Mouse (Mus musculus): Measurements from ENCODE around the gene Myom3. TPM values are rescaled to one million over a fixed set of nuclear protein-coding genes. Genes with fewer than 3 reads are reported as not detected.

Gene Myom3
- total RNA-seq, 2 experiments from 2014 or later: 0.77 to 0.84 TPM

GRCm38 (mm10) chr4:135851942-135852341 is 92.4 kb downstream of the Myom3 start:
- DNase-seq: no peak
- intact Hi-C loops (cut with DNase I): no loop called here

GRCm38 (mm10) chr4:135853987-135854546 is 94.6 kb downstream of the Myom3 start:
- intact Hi-C loops (cut with DNase I): no loop called here
- no peak for DNase-seq

- intact Hi-C loops (cut with DNase I): no loop called here
- no peak for DNase-seq
Observed at GRCm38 (mm10) chr4:135854630-135855029, 95.1 kb downstream of the Myom3 start.

GRCm38 (mm10) chr4:135855080-135855479 is 95.6 kb downstream of the Myom3 start:
- no peak for DNase-seq
- intact Hi-C loops (cut with DNase I): no loop called here

- intact Hi-C loops (cut with DNase I): loop anchor here (1.0 kb wide), 1 partner anchor 18 kb away; the partner anchor contains the start of gene Pnrc2
- peak; percentile 96 to 97 for DNase-seq
Observed at GRCm38 (mm10) chr4:135855536-135856222, 96.2 kb downstream of the Myom3 start, which contains the start of gene Srsf10. TSS of gene Srsf10 (plus strand) at chr4:135855747.

- peak; percentile 74 to 82 for DNase-seq
- intact Hi-C loops (cut with DNase I): loop anchor here (1.0 kb wide), 1 partner anchor 17 kb away; the partner anchor contains the start of gene Pnrc2
Observed at GRCm38 (mm10) chr4:135856223-135857091, 96.9 kb downstream of the Myom3 start.

GRCm38 (mm10) chr4:135857597-135858186 is 98.2 kb downstream of the Myom3 start:
- DNase-seq: no peak
- intact Hi-C loops (cut with DNase I): no loop called here

Other genes starting within 250 kb of the Myom3 start
- gene Grhl3, start 186.1 kb upstream of the Myom3 start, total RNA-seq (2021): under 1 TPM; 0.27 to 0.43 TPM
- 1 to 10 TPM; 3.4 to 4.1 TPM for gene Ifnlr1, start 73.4 kb upstream of the Myom3 start, total RNA-seq (2021)
- under 1 TPM; 0.22 to 0.64 TPM for gene Il22ra1, start 31.5 kb upstream of the Myom3 start, total RNA-seq (2021)
- 10 to 100 TPM; 61.2 to 64.1 TPM for gene Srsf10, start 96.0 kb downstream of the Myom3 start, total RNA-seq (2021)
- gene Pnrc2, start 114.1 kb downstream of the Myom3 start, total RNA-seq (2021): 100 to 1,000 TPM in 1 of 2 experiments, 10 to 100 TPM in 1; 99.4 to 105 TPM
- gene Cnr2, start 135.7 kb downstream of the Myom3 start, total RNA-seq (2021): under 1 TPM; 0.77 to 0.94 TPM
- 10 to 100 TPM; 43.2 to 44.5 TPM for gene Fuca1, start 161.0 kb downstream of the Myom3 start, total RNA-seq (2021)
- 10 to 100 TPM; 66.3 to 67.5 TPM for gene Hmgcl, start 186.7 kb downstream of the Myom3 start, total RNA-seq (2021)
- gene Gale, start 204.0 kb downstream of the Myom3 start, total RNA-seq (2021): 1 to 10 TPM; 5.2 to 5.7 TPM
- gene Lypla2, start 212.9 kb downstream of the Myom3 start, total RNA-seq (2021): 10 to 100 TPM; 42.6 to 47.8 TPM
- 10 to 100 TPM; 20.7 to 21.3 TPM for gene Pithd1, start 227.5 kb downstream of the Myom3 start, total RNA-seq (2021)

Data from heart, postnatal 10 days (tissue).